Mouse (Mus musculus) testis, adult 2 months (tissue): Measurements from ENCODE around the gene Erc2.

Experiments
- CTCF ChIP-seq: fragments of 200-500 bp; IDR thresholded peaks from 2 replicates; pipeline ENCODE4 v1.5.1; 2012; ENCODE audit warnings: low read depth, mild to moderate bottlenecking, inconsistent platforms, low read length, moderate library complexity; ENCODE audit not compliant: control insufficient read depth, insufficient read depth, insufficient replicate concordance
- POLR2A ChIP-seq: fragments of 200-500 bp; IDR thresholded peaks from 2 replicates; pipeline ENCODE4 v1.6.1; 2012; ENCODE audit warnings: low read depth, mild to moderate bottlenecking, inconsistent platforms, low read length, moderate library complexity; ENCODE audit not compliant: control insufficient read depth

DNA sequence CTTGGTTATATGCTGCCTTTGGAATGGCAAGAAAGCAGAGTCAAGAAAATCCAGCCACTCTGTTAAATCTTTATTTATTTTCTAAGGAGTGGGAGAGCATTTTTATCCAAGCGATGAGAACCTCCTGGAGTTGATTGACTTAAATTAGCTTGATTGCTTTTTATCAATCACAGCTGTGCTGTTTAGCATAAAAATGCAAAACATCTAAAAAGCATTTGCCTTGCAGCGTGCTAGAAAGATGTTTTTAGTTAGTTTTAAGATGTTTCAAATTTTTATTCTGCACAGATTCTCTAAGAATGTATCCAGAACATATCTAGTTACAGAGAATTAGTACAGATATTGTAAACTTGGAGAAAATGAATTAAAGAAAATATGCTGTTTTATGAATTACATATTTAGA, 315.7 kb downstream of the Erc2 start:
- TF ChIP-seq CTCF (no peak), POLR2A (no peak)
